In the genomic region with DNA sequence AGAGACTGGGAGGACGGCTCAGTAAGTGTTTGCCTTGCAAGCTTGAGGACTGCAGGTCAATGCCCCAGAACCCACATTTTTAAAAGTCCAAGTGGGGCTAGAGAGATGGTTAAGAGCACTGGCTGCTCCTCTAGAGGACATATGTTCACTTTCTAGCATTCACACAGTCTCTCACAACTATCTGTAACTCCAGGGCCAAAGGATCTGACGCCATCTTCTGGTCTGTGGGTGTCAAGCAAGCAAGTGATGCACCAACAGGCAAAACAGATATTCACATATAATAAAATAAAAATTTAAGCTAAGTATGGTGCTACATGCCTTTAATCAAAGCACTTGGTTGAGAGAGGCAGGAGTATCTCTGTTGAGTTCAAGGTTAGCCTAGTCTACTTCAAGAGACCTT, we compare ENCODE assay signal across 14 mouse cellular contexts. TPM values are rescaled to one million over a fixed set of nuclear protein-coding genes. Genes with fewer than 3 reads are reported as not detected.
DNase-seq lines count a peak whose midpoint lies in the region; ATAC-seq and TF ChIP-seq lines count a peak whose summit lies in the region.
"Had no signal": no experiment of that assay in that cellular context is flagged by ENCODE, and none has a peak within 500 bp of the region (broad histone marks: within the 10 kb centered on the region; RNA-seq: fewer than 3 reads in every experiment).

No protein-coding gene starts in this region.

- peaks cover 18% of the 10 kb centered on the region; the same call in 1 of the 2 replicates for H3K36me3 ChIP-seq in kidney, postnatal 0 days (ENCODE audit: insufficient read depth, low read length)
- H3K36me3 ChIP-seq in stomach, postnatal 0 days (ENCODE audit: control insufficient read depth, insufficient read depth, low read length): peaks cover 5% of the 10 kb centered on the region; the same call in 1 of the 2 replicates
- H3K36me3 ChIP-seq: forebrain, embryonic 15.5 days had no signal

- no peak for TF ChIP-seq EP300 in stomach, postnatal 0 days (optimal IDR thresholded peaks at IDR 0.05)

- no peaks in the 10 kb centered on the region for H3K9me3 ChIP-seq in kidney, postnatal 0 days (replicated peaks; ENCODE audit: low read length)
- no peaks in the 10 kb centered on the region for H3K9me3 ChIP-seq in stomach, postnatal 0 days (ENCODE audit: control insufficient read depth, low read length)
- H3K9me3 ChIP-seq: forebrain, embryonic 15.5 days had no signal

- DNase-seq in CD4-positive, CD25-positive, alpha-beta regulatory T cell, adult 2 months (ENCODE audit: low read depth, low spot score): peak; percentile 14
- DNase-seq in kidney, postnatal 0 days (ENCODE audit: low spot score): peak; percentile 9
- no peak for DNase-seq in kidney, postnatal 10 days
- peak; percentile 16 for DNase-seq in thymus, postnatal 4 days
- no peak for DNase-seq in thymus, postnatal 0 days (ENCODE audit: low spot score)
- DNase-seq in stomach, postnatal 0 days (ENCODE audit: low spot score): no peak
- no peak for DNase-seq in gastrocnemius, postnatal 25 days
- DNase-seq: cerebellum, adult 9-10 months; kidney, adult 8-10 months; lung, postnatal 4 days; spleen, adult 18-20 months; thymus, adult 18-20 months had no signal

- H3K4me1 ChIP-seq in kidney, postnatal 0 days (replicated peaks; ENCODE audit: insufficient read depth, low read length): no peaks in the 10 kb centered on the region
- no peaks in the 10 kb centered on the region for H3K4me1 ChIP-seq in stomach, postnatal 0 days (replicated peaks; ENCODE audit: control insufficient read depth, insufficient read depth)
- H3K4me1 ChIP-seq: forebrain, embryonic 15.5 days had no signal

- H3K27ac ChIP-seq in kidney, postnatal 0 days: no peak overlapping the region
- H3K27ac ChIP-seq in stomach, postnatal 0 days (replicated peaks): no peak overlapping the region
- H3K27ac ChIP-seq: forebrain, embryonic 15.5 days had no signal

- no peak overlapping the region for H3K4me2 ChIP-seq in kidney, postnatal 0 days (ENCODE audit: low read length)
- H3K4me2 ChIP-seq in stomach, postnatal 0 days (replicated peaks; ENCODE audit: low read depth): no peak overlapping the region
- H3K4me2 ChIP-seq: forebrain, embryonic 15.5 days had no signal

- H3K4me3 ChIP-seq in kidney, postnatal 0 days (replicated peaks; ENCODE audit: low read depth, low read length): no peak overlapping the region
- H3K4me3 ChIP-seq in stomach, postnatal 0 days (ENCODE audit: low read depth, low read length): no peak overlapping the region
- H3K4me3 ChIP-seq: forebrain, embryonic 15.5 days had no signal

- no peak for ATAC-seq in CD4-positive, CD25-positive, alpha-beta regulatory T cell, adult 4 months
- ATAC-seq in kidney, postnatal 0 days (replicated peaks; ENCODE audit: low FRiP score, low read depth): no peak
- ATAC-seq in stomach, postnatal 0 days (ENCODE audit: low FRiP score, low TSS enrichment): no peak
- ATAC-seq: forebrain, embryonic 15.5 days had no signal

- 66% methylated on average over 2 of the region's 2 CpGs for WGBS in kidney, postnatal 0 days
- WGBS in stomach, postnatal 0 days: 53% methylated on average over 2 of the region's 2 CpGs

- peak; percentile 55 for TF ChIP-seq CTCF in kidney, postnatal 0 days (IDR thresholded peaks at IDR 0.05; ENCODE audit: low read depth)
- peak; percentile 58 for TF ChIP-seq CTCF in stomach, postnatal 0 days (IDR thresholded peaks at IDR 0.05; ENCODE audit: low read depth)

- H3K27me3 ChIP-seq in kidney, postnatal 0 days (ENCODE audit: insufficient read depth, low read length): no peaks in the 10 kb centered on the region
- no peaks in the 10 kb centered on the region for H3K27me3 ChIP-seq in stomach, postnatal 0 days (ENCODE audit: control insufficient read depth, insufficient read depth, low read length)
- H3K27me3 ChIP-seq: forebrain, embryonic 15.5 days had no signal

- no peak overlapping the region for H3K9ac ChIP-seq in kidney, postnatal 0 days (ENCODE audit: low read depth, low read length)
- H3K9ac ChIP-seq in stomach, postnatal 0 days (ENCODE audit: low read length): no peak overlapping the region
- H3K9ac ChIP-seq: forebrain, embryonic 15.5 days had no signal

RNA-seq across cellular contexts. Expression of a gene that starts 11.3 kb away (rescaled TPM):
- 1 to 10 TPM; 2.7 to 4.3 TPM for polyA plus RNA-seq in CD4-positive, CD25-positive, alpha-beta regulatory T cell, adult 4 months (2017; shearing (Covaris generic))
- 11.9 and 13.5 TPM in 2 replicates for polyA plus RNA-seq in kidney, postnatal 0 days (2015; fragmentation: Nextera tagmentation; extraction: Ambion mirVana)
- 10.3 and 10.8 TPM in 2 replicates for polyA plus RNA-seq in thymus, postnatal 0 days (2015; fragmentation: Nextera tagmentation; extraction: Ambion mirVana)
- 10.1 and 10.4 TPM in 2 replicates for polyA plus RNA-seq in stomach, postnatal 0 days (2015; fragmentation: Nextera tagmentation; extraction: Ambion mirVana)
- total RNA-seq in gastrocnemius, postnatal 25 days (2021): 1 to 10 TPM; 3.4 to 3.5 TPM

Comparison
In these comparisons a context has a peak if more than half of its experiments do, and no peak if none do; other contexts are left out.
1. DNase-seq: peak in CD4-positive, CD25-positive, alpha-beta regulatory T cell, adult 2 months (single experiment), kidney, postnatal 0 days (single experiment) and thymus, postnatal 4 days (single experiment); none in kidney, postnatal 10 days (single experiment), thymus, postnatal 0 days (single experiment), stomach, postnatal 0 days (single experiment) and gastrocnemius, postnatal 25 days (single experiment).